Mouse (Mus musculus) neural tube, embryonic 12.5 days (tissue): ENCODE results near the gene Dennd1b. TPM values are rescaled to one million over a fixed set of nuclear protein-coding genes. Genes with fewer than 3 reads are reported as not detected.

ENCODE experiments used
- ATAC-seq: fragments of 200-750 bp; cut with Nextera tagmentation; 2 replicates; pipeline ENCODE4 v1.8.0; 2017; ENCODE audit warnings: low read depth, mild to moderate bottlenecking, moderate TSS enrichment, moderate library complexity; ENCODE audit not compliant: low FRiP score
- H3K27ac ChIP-seq: fragments of 300-500 bp; sonication (generic); 2 replicates; pipeline ENCODE4 v1.5.1; 2016
- H3K27me3 ChIP-seq: fragments of 300-500 bp; sonication (generic); replicated peaks from 2 replicates; pipeline ENCODE4 v1.6.1; 2016; ENCODE audit warnings: mild to moderate bottlenecking
- H3K36me3 ChIP-seq: fragments of 300-500 bp; sonication (generic); 2 replicates; pipeline ENCODE4 v1.6.1; 2016; ENCODE audit warnings: mild to moderate bottlenecking
- H3K4me1 ChIP-seq: fragments of 300-500 bp; sonication (generic); 2 replicates; pipeline ENCODE4 v1.6.1; 2016
- H3K4me2 ChIP-seq: fragments of 300-500 bp; sonication (generic); replicated peaks from 2 replicates; pipeline ENCODE4 v1.6.1; 2016; ENCODE audit warnings: mild to moderate bottlenecking
- H3K4me3 ChIP-seq: fragments of 300-500 bp; sonication (generic); 2 replicates; pipeline ENCODE4 v1.5.1; 2016
- H3K9ac ChIP-seq: fragments of 300-500 bp; sonication (generic); 2 replicates; pipeline ENCODE4 v1.6.1; 2016; ENCODE audit warnings: mild to moderate bottlenecking
- H3K9me3 ChIP-seq: fragments of 300-500 bp; sonication (generic); 2 replicates; pipeline ENCODE4 v1.6.1; 2016; ENCODE audit warnings: mild to moderate bottlenecking
- WGBS: fragments of 180-500 bp; shearing (Covaris S2); methylation state at CpG from one replicate; pipeline ENCODE4 v1.1.7; 2016; 5-methylcytosine and 5-hydroxymethylcytosine counted together
- polyA plus RNA-seq: library from polyadenylated mRNA; unstranded; fragments of >200 nt; fragmentation: Nextera tagmentation; extraction: Ambion mirVana; gene quantifications from 2 replicates; pipeline ENCODE4 v1.2.1, GENCODE M21; 2016

Gene Dennd1b
- polyA plus RNA-seq, 1 experiment from 2014 or later, result 12.7 TPM

DNA sequence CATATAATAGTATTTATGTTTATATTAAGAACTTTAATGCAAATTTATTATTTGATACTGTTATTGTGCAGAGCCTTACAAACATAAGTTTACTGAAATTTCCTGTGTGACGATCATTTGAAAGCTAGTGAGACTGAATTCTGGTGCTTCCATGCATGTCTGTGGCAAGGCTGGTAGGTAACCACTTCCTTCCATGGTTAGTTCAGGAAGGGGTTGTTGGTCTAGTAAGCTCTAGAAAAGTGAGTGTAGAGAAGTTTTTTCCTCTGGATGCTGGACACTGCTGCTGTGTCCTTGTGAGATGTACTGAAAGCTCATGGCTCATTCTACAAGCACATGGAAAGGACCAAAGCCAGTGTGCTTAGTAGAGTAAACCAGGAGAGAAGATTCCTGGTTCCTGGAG lies 73.1 kb downstream of the Dennd1b start:
- Histone ChIP-seq H3K36me3 (no peaks in the 10 kb centered on the region), H3K27ac (no peak overlapping the region), H3K27me3 (no peaks in the 10 kb centered on the region), H3K9ac (no peak overlapping the region), H3K4me3 (no peak overlapping the region), H3K9me3 (no peaks in the 10 kb centered on the region), H3K4me2 (no peak overlapping the region), H3K4me1 (peaks cover 6% of the 10 kb centered on the region; the same call in 1 of the 2 replicates)
- 98% methylated on average over 1 of the region's 1 CpGs for WGBS
- no peak for ATAC-seq

DNA sequence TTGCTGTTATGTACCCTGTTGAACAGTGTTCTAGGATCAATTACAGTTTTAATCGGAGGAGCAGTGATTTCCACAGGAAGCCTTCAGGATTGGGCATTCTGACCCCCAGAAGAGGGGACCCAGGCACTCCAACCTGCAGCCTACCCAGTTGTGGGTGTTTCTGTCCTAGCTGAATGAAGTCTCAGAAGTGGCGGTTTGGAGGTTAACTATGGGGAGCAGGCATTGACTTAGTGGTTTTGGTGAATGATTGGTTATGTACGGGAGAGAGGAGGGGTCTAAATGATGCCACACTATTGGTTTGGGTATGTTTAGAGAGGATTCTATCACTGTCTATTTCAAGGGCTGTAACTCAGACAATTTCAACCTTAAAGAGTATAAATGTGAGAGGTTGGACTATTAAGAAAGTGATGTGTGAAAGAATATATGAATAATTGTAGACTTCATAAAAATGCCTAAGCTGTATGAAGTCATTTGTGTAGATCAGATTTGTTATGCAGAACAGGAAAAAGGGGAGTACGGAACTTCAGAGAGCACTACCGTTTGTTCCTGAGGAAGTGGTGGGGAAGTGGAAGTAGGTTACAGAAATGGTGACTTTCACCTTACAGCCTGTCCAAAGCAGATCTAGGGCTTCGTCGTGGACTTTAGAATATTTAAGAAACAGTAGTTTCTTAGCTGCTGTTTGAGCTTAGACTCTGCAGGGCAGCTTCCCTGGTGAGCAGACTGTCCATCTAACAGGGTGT lies 73.7 kb downstream of the Dennd1b start:
- H3K4me3 ChIP-seq, result no peak overlapping the region
- H3K27me3 ChIP-seq, result no peaks in the 10 kb centered on the region
- H3K36me3 ChIP-seq, result no peaks in the 10 kb centered on the region
- H3K9ac ChIP-seq, result no peak overlapping the region
- ATAC-seq, result no peak
- H3K27ac ChIP-seq, result no peak overlapping the region
- no peak overlapping the region for H3K4me2 ChIP-seq
- H3K9me3 ChIP-seq, result no peaks in the 10 kb centered on the region
- WGBS, result 73% methylated on average over 7 of the region's 7 CpGs
- peaks cover 6% of the 10 kb centered on the region; the same call in 1 of the 2 replicates for H3K4me1 ChIP-seq

DNA sequence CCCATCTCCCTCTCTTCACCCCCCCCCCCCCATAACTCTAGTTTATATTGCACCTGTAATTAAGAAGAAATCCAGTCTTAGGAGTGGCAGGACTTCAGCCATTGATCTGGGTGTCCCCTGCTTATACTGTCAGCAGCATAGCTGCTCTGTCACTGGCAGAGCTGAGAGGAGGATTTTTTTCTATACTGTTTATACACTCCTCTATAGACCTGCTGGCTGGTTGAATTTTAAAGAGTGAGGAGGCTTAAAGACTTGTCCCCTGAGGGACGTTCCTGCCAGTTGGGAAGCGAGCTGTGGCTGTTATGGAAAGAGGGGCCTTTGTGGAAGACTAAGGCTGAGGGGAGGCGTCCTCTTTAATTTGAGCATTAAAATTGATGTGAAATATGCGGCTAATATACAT lies 74.8 kb downstream of the Dennd1b start:
- Histone ChIP-seq H3K9ac (no peak overlapping the region), H3K4me3 (no peak overlapping the region), H3K27ac (no peak overlapping the region), H3K4me1 (peaks cover 6% of the 10 kb centered on the region; the same call in 1 of the 2 replicates), H3K9me3 (no peaks in the 10 kb centered on the region), H3K27me3 (no peaks in the 10 kb centered on the region), H3K36me3 (no peaks in the 10 kb centered on the region), H3K4me2 (no peak overlapping the region)
- WGBS, result 29% methylated on average over 4 of the region's 4 CpGs
- peak; percentile 76; the same call in 1 of the 2 replicates for ATAC-seq

DNA sequence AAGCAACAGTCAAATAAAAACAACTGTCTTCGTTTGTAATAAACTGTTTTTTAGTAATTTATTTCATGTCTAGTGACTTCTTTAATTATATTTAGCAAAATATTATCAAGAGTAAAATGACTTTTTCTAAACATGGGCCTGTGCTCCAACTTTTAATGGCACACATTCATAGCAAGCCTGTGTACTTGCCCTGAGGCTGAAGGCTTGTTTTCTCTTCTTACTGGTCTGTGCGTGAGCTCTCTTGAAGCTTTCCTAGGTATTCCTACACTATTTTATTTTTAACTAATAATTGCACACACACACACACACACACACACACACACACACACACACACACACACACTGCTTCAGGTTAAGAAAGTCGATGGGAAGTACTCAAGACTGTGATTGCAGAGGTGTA lies 75.4 kb downstream of the Dennd1b start:
- ATAC-seq, result no peak
- Histone ChIP-seq H3K4me2 (no peak overlapping the region), H3K36me3 (no peaks in the 10 kb centered on the region), H3K27ac (no peak overlapping the region), H3K4me1 (peaks cover 6% of the 10 kb centered on the region; the same call in 1 of the 2 replicates), H3K9ac (no peak overlapping the region), H3K9me3 (no peaks in the 10 kb centered on the region), H3K27me3 (no peaks in the 10 kb centered on the region), H3K4me3 (no peak overlapping the region)
- WGBS, result 66% methylated on average over 3 of the region's 3 CpGs

DNA sequence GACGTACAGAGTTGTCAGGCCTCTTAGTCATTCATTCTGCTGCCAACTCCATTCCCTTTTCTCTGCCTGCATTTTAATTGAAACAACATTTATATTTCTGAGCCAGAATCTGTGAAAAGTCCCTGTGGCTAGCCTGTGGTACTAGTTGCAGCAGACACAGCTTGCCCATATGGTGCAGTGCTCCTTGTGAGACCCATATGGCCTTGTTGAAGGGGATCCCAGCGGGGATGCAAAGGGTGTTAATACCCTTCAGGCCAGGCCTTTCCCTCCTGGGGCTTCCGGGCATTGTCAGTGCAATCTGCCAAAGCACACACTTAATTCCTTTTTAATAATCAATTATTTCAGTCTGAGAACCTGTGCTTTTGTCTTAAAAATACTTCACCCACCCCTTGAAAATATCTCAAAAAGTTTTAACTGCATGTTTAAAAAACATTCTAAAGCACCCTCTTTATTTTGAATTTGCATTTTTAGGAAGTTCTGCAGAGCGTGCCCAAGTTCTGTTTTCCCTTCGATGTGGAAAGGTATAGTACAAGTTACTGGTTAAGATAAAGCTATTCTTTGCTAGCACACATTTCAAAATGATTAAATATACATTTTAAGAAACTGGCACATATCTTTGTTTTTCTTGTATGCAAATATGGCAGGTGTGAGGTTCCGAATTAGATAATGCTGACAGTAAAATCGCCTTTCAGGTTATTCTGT lies 76.4 kb downstream of the Dennd1b start:
- Histone ChIP-seq H3K4me2 (no peak overlapping the region), H3K36me3 (no peaks in the 10 kb centered on the region), H3K4me1 (peaks cover 6% of the 10 kb centered on the region; the same call in 1 of the 2 replicates), H3K27ac (no peak overlapping the region), H3K9ac (no peak overlapping the region), H3K27me3 (no peaks in the 10 kb centered on the region), H3K4me3 (no peak overlapping the region), H3K9me3 (no peaks in the 10 kb centered on the region)
- WGBS, result 59% methylated on average over 7 of the region's 7 CpGs
- ATAC-seq, result 0 out of 2 replicates have a peak, but pooled peaks have one; percentile 48

DNA sequence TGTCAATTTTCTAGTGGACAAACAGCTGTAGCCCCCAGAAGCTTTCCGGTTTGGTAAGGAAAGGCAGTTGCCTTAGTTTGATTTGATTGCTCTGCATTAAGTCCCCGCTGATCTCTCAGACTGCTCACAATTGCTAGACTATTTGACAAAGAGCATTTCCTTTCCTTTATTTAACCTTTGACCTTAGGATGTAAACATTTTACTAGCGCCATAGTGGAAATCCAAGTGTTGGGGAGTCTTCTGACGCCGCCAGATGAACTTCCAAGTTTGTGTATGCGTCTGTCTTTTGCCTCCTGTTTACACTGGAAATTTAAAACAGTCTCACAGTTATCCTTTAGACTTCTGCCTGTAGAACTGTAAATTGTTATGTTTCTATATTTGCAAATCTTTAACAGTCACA lies 85.8 kb downstream of the Dennd1b start:
- no peak for ATAC-seq
- no peak overlapping the region for H3K4me3 ChIP-seq
- H3K9me3 ChIP-seq, result no peaks in the 10 kb centered on the region
- H3K4me1 ChIP-seq, result no peaks in the 10 kb centered on the region
- H3K36me3 ChIP-seq, result no peaks in the 10 kb centered on the region
- WGBS, result 62% methylated on average over 6 of the region's 6 CpGs
- H3K4me2 ChIP-seq, result no peak overlapping the region
- no peak overlapping the region for H3K9ac ChIP-seq
- H3K27ac ChIP-seq, result no peak overlapping the region
- H3K27me3 ChIP-seq, result no peaks in the 10 kb centered on the region

DNA sequence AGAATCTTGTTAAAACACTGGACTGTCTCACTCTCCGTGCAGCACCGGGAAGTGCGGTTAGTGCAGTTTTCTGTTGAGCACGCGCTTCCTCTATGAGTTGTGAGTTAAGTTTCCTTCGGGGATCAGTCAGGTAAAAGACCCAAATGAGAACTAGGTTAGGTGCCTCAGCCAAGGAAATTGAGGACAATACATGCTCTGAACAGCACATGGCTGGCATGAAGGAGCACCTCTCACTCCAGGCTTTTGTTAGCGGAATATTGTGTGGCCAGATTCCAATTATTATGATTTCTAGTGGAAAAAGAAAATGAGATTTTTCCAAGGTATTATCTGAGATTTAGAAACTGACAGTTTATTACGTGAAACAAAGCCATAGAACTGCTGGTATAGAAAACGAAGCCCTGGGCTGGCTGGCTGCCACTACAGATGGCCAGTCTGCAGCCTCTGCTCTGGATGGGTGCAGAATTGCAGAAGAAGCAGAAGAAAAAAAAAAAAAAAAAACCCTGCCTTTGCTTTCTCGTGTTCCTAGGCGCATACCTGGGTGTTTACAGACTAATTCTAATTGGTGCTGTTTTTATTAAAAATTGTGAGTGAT lies 86.7 kb downstream of the Dennd1b start:
- Histone ChIP-seq H3K27ac (no peak overlapping the region), H3K4me1 (no peaks in the 10 kb centered on the region), H3K4me2 (no peak overlapping the region), H3K36me3 (no peaks in the 10 kb centered on the region), H3K9ac (no peak overlapping the region), H3K27me3 (no peaks in the 10 kb centered on the region), H3K9me3 (no peaks in the 10 kb centered on the region), H3K4me3 (no peak overlapping the region)
- ATAC-seq, result no peak
- WGBS, result 84% methylated on average over 11 of the region's 11 CpGs

DNA sequence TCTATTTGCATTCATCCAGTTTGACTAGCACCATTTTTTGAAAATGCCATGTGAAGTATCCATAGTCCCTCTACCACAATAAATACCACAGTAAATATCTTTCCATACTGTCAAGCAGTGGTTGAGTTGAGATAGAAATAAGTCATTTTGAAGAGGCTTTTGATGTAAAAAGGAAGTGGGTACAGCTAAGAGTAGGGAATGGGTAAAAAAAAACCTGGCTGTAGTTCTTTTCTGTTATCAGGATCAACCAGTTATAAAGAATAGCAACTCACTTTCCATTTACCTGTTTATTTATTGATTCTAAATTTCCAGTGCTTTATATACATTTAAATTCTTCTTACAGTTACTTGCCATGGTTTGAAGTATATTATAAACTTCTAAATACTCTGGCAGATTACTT lies 89.8 kb downstream of the Dennd1b start:
- Histone ChIP-seq H3K4me1 (no peaks in the 10 kb centered on the region), H3K27ac (no peak overlapping the region), H3K9me3 (no peaks in the 10 kb centered on the region), H3K4me2 (no peak overlapping the region), H3K36me3 (no peaks in the 10 kb centered on the region), H3K9ac (no peak overlapping the region), H3K27me3 (no peaks in the 10 kb centered on the region), H3K4me3 (no peak overlapping the region)
- no peak for ATAC-seq

DNA sequence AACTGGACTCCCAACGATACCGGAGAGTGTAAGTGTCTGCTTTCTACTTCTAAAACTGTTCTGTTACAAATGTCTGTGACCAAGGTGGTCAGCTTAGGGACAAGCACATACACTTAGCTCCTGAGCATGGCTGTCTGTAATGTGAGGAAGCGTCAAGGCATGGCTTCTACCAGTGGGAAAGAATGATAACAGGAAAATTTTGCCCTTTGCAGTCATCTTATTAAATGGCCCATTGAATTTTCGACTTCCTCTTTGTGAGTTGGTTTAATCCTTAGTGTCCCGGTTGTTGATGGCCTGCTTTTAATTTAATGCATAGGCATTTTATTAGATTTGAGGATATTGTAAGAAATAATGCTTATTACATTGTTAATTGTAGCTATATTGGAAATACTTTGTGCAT lies 97.1 kb downstream of the Dennd1b start:
- WGBS, result 92% methylated on average over 5 of the region's 5 CpGs
- H3K4me3 ChIP-seq, result no peak overlapping the region
- no peaks in the 10 kb centered on the region for H3K36me3 ChIP-seq
- H3K4me1 ChIP-seq, result no peaks in the 10 kb centered on the region
- no peak overlapping the region for H3K4me2 ChIP-seq
- H3K9ac ChIP-seq, result no peak overlapping the region
- ATAC-seq, result no peak
- no peaks in the 10 kb centered on the region for H3K9me3 ChIP-seq
- no peaks in the 10 kb centered on the region for H3K27me3 ChIP-seq
- no peak overlapping the region for H3K27ac ChIP-seq

DNA sequence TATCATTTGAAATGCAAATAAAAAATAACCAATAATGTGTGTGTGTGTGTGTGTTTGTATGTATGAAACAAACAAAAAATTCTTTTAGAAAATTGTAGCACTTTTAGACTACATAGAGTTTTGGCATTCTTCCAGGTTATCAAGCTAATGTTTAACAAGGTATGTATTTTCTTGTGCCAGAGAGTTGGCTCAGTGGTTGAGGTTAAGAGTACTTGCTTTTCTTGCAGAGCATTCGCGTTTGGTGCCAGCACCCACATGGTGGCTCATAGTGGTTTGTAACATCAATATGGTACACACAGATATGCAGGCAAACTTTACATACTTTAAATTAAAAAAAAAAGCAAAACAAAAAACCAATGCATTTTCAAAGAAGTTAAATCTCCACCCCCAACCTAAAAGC lies 101.5 kb downstream of the Dennd1b start:
- ATAC-seq, result no peak
- Histone ChIP-seq H3K4me1 (no peaks in the 10 kb centered on the region), H3K4me2 (no peak overlapping the region), H3K9me3 (no peaks in the 10 kb centered on the region), H3K4me3 (no peak overlapping the region), H3K9ac (no peak overlapping the region), H3K27ac (no peak overlapping the region), H3K36me3 (no peaks in the 10 kb centered on the region), H3K27me3 (no peaks in the 10 kb centered on the region)
- WGBS, result 96% methylated on average over 2 of the region's 2 CpGs

DNA sequence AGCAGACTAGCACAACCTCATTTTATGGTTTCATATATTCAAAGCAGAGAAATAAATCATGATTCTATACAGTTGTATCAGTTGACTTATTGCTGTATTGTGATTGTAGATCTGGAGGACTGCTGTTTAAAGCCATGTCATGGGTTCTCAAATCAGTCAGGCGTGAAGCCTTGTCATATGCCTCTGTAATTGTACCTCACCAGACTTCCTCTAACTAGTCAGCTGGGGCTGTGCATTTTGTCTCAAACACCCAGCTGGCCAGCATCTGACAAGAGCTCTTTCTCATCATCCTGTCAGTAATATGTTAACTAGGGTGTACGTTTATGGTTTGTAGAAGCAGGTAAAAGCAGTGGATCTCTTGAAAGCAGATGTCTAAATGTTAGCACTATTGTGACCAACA lies 104.0 kb downstream of the Dennd1b start:
- no peak overlapping the region for H3K27ac ChIP-seq

DNA sequence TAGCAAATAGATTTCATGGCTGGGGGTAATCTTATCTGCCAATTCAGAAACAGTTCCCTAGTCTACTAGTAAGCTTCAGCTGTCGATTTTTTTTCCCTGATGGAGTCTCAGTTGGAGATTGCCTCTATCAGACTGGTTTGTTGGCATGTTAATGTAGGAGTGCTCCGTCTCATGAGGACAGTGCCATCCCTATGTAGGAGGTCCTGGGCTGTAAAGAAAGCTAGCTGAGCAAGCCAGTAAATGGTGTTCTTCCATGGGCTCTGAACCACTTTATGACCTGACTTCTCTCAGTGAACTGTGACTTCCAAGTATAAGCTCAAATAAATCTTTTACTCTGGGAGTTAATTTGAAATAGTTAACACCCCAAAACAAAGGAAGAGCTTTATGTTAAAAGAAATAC lies 107.8 kb downstream of the Dennd1b start:
- no peaks in the 10 kb centered on the region for H3K27me3 ChIP-seq
- 62% methylated on average over 2 of the region's 2 CpGs for WGBS
- no peak overlapping the region for H3K9ac ChIP-seq
- ATAC-seq, result no peak
- H3K4me2 ChIP-seq, result no peak overlapping the region
- H3K4me1 ChIP-seq, result no peaks in the 10 kb centered on the region
- no peak overlapping the region for H3K4me3 ChIP-seq
- no peaks in the 10 kb centered on the region for H3K36me3 ChIP-seq
- H3K27ac ChIP-seq, result no peak overlapping the region
- H3K9me3 ChIP-seq, result no peaks in the 10 kb centered on the region

More for the DNA sequence above, 104.0 kb downstream of the Dennd1b start:
- Histone ChIP-seq H3K4me2 (no peak overlapping the region), H3K9me3 (no peaks in the 10 kb centered on the region), H3K4me3 (no peak overlapping the region), H3K36me3 (no peaks in the 10 kb centered on the region), H3K4me1 (no peaks in the 10 kb centered on the region), H3K27me3 (no peaks in the 10 kb centered on the region), H3K9ac (no peak overlapping the region)
- WGBS, result 68% methylated on average over 2 of the region's 2 CpGs
- peak; percentile 50 for ATAC-seq
